Mouse (Mus musculus) liver, embryonic 14.5 days (tissue): ENCODE results near the gene Cdc123. TPM values are rescaled to one million over a fixed set of nuclear protein-coding genes. Genes with fewer than 3 reads are reported as not detected.

Source experiments
- ATAC-seq: fragments of 200-750 bp; cut with Nextera tagmentation; 2 replicates; pipeline ENCODE4 v1.8.0; 2017; ENCODE audit warnings: moderate number of reproducible peaks, mild to moderate bottlenecking, moderate library complexity; ENCODE audit not compliant: insufficient read depth
- DNase-seq, 3 experiments: peaks; one replicate each; pipeline ENCODE4 v3.0.0-alpha.2; 2012 to 2013; ENCODE audit warnings: low read depth in 3 of 3, low spot score in 3 of 3
- H3K27ac ChIP-seq: fragments of 300-500 bp; sonication (generic); 2 replicates; pipeline ENCODE4 v1.5.1; 2014; ENCODE audit warnings: moderate library complexity, mild to moderate bottlenecking, control low read depth, inconsistent platforms
- H3K27me3 ChIP-seq: fragments of 300-500 bp; sonication (generic); 2 replicates; pipeline ENCODE4 v1.6.1; 2014; ENCODE audit warnings: mild to moderate bottlenecking, low read length, moderate library complexity; ENCODE audit not compliant: control insufficient read depth, insufficient read depth
- H3K36me3 ChIP-seq: fragments of 300-500 bp; sonication (generic); replicated peaks from 2 replicates; pipeline ENCODE4 v1.6.1; 2014; ENCODE audit warnings: low read depth; ENCODE audit not compliant: control insufficient read depth, insufficient read depth
- H3K4me1 ChIP-seq, 2 experiments: fragments of 200-500 bp in 1 of 2; fragments of 300-500 bp in 1 of 2; sonication (generic) in 1 of 2; replicated peaks; 2 replicates each; pipeline ENCODE4 v1.6.1; 2012 to 2014; ENCODE audit warnings: antibody characterized with exemption in 1 of 2, inconsistent platforms in 1 of 2, low read length in 1 of 2; ENCODE audit not compliant: control insufficient read depth in 2 of 2, insufficient read depth in 2 of 2
- H3K4me2 ChIP-seq: fragments of 300-500 bp; sonication (generic); 2 replicates; pipeline ENCODE4 v1.6.1; 2014; ENCODE audit warnings: low read depth, mild to moderate bottlenecking, control low read depth, moderate library complexity
- H3K4me3 ChIP-seq, 2 experiments: fragments of 200-500 bp in 1 of 2; fragments of 300-500 bp in 1 of 2; sonication (generic) in 1 of 2; 2 replicates each; pipeline ENCODE4 v1.5.1; 2012 to 2014; ENCODE audit warnings: low read depth in 2 of 2, low read length in 2 of 2, mild to moderate bottlenecking in 2 of 2, control low read depth in 1 of 2, inconsistent platforms in 1 of 2, moderate library complexity in 1 of 2; ENCODE audit not compliant: insufficient read depth in 1 of 2
- H3K9ac ChIP-seq: fragments of 300-500 bp; sonication (generic); replicated peaks from 2 replicates; pipeline ENCODE4 v1.6.1; 2014; ENCODE audit warnings: mild to moderate bottlenecking, control low read depth, moderate library complexity
- H3K9me3 ChIP-seq: fragments of 300-500 bp; sonication (generic); 2 replicates; pipeline ENCODE4 v1.6.1; 2016; ENCODE audit warnings: low read length, mixed read lengths; ENCODE audit not compliant: control insufficient read depth
- CTCF ChIP-seq: IDR thresholded peaks from 2 replicates; pipeline ENCODE4 v1.5.1; 2016; ENCODE audit warnings: antibody characterized with exemption, low read depth, control low read depth
- EP300 ChIP-seq: IDR thresholded peaks from 2 replicates; pipeline ENCODE4 v1.6.1; 2016; ENCODE audit warnings: antibody characterized with exemption, low read depth
- WGBS: fragments of 180-500 bp; shearing (Covaris S2); extraction: QIAGEN DNeasy Blood & Tissue Kit; methylation state at CpG from one replicate; pipeline ENCODE4 v1.1.7; 2014; ENCODE audit not compliant: insufficient replicate concordance; 5-methylcytosine and 5-hydroxymethylcytosine counted together
- polyA plus RNA-seq, 2 experiments: library from polyadenylated mRNA; depleted of rRNA in 1 of 2; stranded (reverse) in 1 of 2; unstranded in 1 of 2; fragments of >200 nt; fragmentation: Nextera tagmentation in 1 of 2; extraction: Ambion mirVana in 1 of 2; gene quantifications; 2 replicates each; pipeline versions ENCODE4 v1.2.1 to v1.2.3; 2012 to 2014

Gene Cdc123
- polyA plus RNA-seq (2012; rRNA removed): 76.5 and 112 TPM in 2 replicates
- 135 and 138 TPM in 2 replicates for polyA plus RNA-seq (2014; fragmentation: Nextera tagmentation; extraction: Ambion mirVana)

DNA sequence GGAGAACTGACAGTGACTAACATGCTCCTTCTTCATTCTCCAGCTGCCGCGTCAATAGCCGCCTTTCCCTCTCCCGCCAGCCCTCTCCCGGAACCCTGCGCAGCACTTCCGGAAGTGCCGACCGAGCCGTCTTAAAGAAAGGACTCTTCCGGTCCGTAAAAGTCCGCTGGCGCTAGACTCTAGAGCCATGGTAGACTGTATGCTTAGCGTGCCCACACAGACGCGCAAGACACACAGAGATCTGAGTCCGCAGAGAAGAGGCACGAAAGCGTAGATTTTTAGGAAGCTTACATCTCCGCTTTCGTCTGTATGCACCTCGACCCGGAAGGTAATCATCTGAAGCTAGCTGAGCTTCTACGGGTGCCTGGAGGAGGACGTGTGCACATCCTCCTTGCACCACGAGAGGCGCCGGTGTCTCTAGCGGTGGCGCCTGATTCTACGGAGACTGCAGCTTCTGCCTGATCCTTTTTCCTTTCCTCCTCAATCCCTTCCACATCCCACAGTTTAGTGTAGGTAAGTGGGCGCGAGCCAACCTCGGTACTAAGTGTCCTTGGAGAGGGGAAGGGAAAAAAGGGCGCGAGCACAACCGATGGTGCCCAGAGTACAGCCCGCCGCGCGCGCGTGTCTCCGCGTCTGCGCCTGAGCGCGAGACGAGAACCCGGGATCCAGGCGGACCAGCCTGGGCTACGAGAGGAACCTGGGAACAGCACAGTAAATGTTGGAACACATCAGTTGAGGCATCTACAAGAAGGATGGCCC is at the start of gene Cdc123, which contains the start of gene Nudt5:
Gene Cdc123 (minus strand): TSS at position 292 of the 759 bp plus-strand sequence.
Gene Nudt5 (plus strand): TSS at position 147 of the 759 bp plus-strand sequence.
- WGBS: under 1% methylated on average over 53 of the region's 53 CpGs
- H3K27me3 ChIP-seq: no peaks in the 10 kb centered on the region
- no peaks in the 10 kb centered on the region for H3K9me3 ChIP-seq
- H3K36me3 ChIP-seq: peaks cover 16% of the 10 kb centered on the region
- peaks cover 12 to 17% of the 10 kb centered on the region in 2 experiments for H3K4me1 ChIP-seq
- peak within 1 kb of the TSS; percentile 56 for H3K27ac ChIP-seq
- DNase-seq (peak; percentile 84 to 87 (median 85)), ATAC-seq (peak; percentile 95)
- H3K4me3 ChIP-seq: peak within 1 kb of the TSS; percentile 95 to 97
- TF ChIP-seq EP300 (no peak; the same call in 1 of the 2 replicates), CTCF (peak; percentile 92)
- H3K4me2 ChIP-seq: peak within 1 kb of the TSS; percentile 83
- peak within 1 kb of the TSS; percentile 93 for H3K9ac ChIP-seq

DNA sequence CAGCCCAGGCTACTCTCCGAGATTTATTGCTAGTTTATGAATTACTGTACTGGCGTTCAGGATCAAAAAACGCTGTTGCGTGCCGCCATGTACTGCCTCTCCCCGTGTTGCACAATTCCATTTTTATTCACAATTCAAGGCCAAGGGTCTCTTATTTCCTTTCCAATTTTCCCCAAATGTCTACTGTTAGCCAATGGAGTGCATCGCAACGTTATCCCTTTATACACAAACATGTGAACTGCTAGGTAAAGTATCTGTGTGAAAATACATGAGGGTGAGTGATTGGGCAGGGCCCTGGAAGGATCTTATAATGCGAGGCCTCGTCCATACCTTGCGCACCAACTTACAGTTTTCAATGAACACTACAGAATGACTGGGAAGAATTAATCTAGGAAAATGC is 49.3 kb upstream of the Cdc123 start:
- WGBS: 42% methylated on average over 11 of the region's 11 CpGs
- Histone ChIP-seq H3K9ac (peak overlapping the region; percentile 75), H3K27ac (no peak overlapping the region; the same call in 1 of the 2 replicates), H3K9me3 (no peaks in the 10 kb centered on the region), H3K4me3 (peak overlapping the region; percentile 47 to 66), H3K4me2 (peak overlapping the region; percentile 84), H3K36me3 (peaks cover 2% of the 10 kb centered on the region; the same call in 1 of the 2 replicates), H3K27me3 (no peaks in the 10 kb centered on the region), H3K4me1 (peaks cover 11 to 12% of the 10 kb centered on the region in 2 experiments)
- no peak for DNase-seq
- TF ChIP-seq CTCF (no peak), EP300 (no peak)
- ATAC-seq: no peak

DNA sequence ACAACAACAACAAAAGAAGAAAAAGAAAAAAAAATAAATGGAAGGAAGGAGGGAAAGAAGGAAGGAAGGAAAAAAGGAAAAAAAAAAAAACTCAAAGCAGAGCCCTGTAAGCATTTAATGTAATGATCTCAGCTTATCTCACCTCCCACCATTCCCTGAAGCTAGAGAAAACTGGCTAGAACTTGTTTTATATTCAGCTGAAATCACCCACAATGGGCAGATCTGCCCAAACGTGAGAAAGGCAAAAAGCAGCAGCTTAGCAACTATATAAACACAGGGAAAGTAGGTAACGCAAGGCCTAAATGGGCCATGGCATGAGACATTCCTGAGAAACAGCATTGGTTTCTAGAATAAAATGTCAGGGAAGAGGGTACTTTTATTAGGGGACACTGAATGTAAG is 44.4 kb upstream of the Cdc123 start:
- Histone ChIP-seq H3K4me2 (no peak overlapping the region), H3K4me1 (peaks cover 12 to 14% of the 10 kb centered on the region in 2 experiments), H3K9me3 (no peaks in the 10 kb centered on the region), H3K9ac (no peak overlapping the region; the same call in 1 of the 2 replicates), H3K36me3 (peaks cover 6% of the 10 kb centered on the region), H3K27ac (no peak overlapping the region), H3K27me3 (no peaks in the 10 kb centered on the region), H3K4me3 (no peak overlapping the region)
- DNase-seq (no peak), ATAC-seq (no peak)
- WGBS: 68% methylated on average over 2 of the region's 2 CpGs
- TF ChIP-seq CTCF (no peak), EP300 (no peak)

DNA sequence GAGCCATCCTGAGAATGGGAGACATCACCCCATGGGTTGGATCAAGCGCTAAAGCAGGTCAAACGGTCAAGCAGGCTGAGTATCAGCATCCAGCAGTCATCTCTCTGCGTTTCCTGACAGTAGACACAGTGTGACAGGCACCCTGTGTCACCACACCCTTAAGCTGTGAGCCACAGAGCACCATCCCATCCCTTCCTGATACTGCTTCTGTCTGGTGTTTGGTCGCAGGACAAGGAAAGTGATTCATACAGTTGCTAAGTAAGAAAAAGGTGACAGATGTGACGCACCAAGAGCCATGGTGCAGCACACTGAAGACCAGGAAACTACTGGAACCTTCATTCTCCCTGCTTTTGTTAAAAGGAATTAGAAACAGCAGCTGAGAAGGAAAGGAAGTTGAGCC is 43.9 kb upstream of the Cdc123 start:
- WGBS: 57% methylated on average over 5 of the region's 5 CpGs
- DNase-seq (no peak), ATAC-seq (no peak)
- Histone ChIP-seq H3K4me3 (no peak overlapping the region), H3K9me3 (no peaks in the 10 kb centered on the region), H3K4me1 (peaks cover 9 to 10% of the 10 kb centered on the region in 2 experiments), H3K27me3 (no peaks in the 10 kb centered on the region), H3K27ac (no peak overlapping the region), H3K4me2 (no peak overlapping the region), H3K36me3 (peaks cover 6% of the 10 kb centered on the region), H3K9ac (no peak overlapping the region)
- TF ChIP-seq EP300 (no peak), CTCF (no peak)

DNA sequence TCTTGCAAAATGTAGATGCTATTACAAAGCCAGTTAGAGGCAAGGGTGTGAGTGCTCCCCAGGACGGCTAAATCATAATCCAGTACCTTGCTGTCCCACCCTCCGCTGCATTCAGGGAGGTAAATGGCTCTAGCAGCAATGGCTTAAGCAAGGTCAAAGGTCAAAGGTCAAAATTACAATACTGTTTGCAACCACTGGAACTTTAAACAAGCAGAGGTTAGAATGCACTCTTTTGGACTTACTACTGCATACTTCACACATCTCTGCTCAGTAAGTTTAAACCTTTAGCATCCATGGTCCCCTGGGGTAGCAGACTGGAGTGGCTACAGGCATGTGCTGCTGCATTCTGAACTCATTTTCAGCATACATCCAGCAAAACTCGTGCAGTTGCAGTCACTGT is 32.5 kb upstream of the Cdc123 start:
- H3K4me3 ChIP-seq: no peak overlapping the region
- no peaks in the 10 kb centered on the region for H3K9me3 ChIP-seq
- ATAC-seq (no peak), DNase-seq (no peak)
- 67% methylated on average over 3 of the region's 3 CpGs for WGBS
- peaks cover 0 to 4% of the 10 kb centered on the region in 2 experiments; a peak in 1 of 4 replicates for H3K4me1 ChIP-seq
- H3K27ac ChIP-seq: no peak overlapping the region
- TF ChIP-seq CTCF (no peak), EP300 (no peak)
- peaks cover 33% of the 10 kb centered on the region for H3K36me3 ChIP-seq
- no peaks in the 10 kb centered on the region for H3K27me3 ChIP-seq
- H3K4me2 ChIP-seq: no peak overlapping the region
- H3K9ac ChIP-seq: no peak overlapping the region
